Mouse (Mus musculus) leukemia stem cell, adult 10-12 weeks (primary cell): ENCODE data around the gene Rbm45. TPM values are rescaled to one million over a fixed set of nuclear protein-coding genes. Genes with fewer than 3 reads are reported as not detected.

Experiments used
- polyA plus RNA-seq: library from polyadenylated mRNA; stranded (reverse); fragments of >175 nt; gene quantifications from 2 replicates; pipeline ENCODE4 v1.2.3, GENCODE M21; 2012; ENCODE audit warnings: low replicate concordance

The Rbm45 gene
- 7.5 and 9.9 TPM in 2 replicates for polyA plus RNA-seq

DNA sequence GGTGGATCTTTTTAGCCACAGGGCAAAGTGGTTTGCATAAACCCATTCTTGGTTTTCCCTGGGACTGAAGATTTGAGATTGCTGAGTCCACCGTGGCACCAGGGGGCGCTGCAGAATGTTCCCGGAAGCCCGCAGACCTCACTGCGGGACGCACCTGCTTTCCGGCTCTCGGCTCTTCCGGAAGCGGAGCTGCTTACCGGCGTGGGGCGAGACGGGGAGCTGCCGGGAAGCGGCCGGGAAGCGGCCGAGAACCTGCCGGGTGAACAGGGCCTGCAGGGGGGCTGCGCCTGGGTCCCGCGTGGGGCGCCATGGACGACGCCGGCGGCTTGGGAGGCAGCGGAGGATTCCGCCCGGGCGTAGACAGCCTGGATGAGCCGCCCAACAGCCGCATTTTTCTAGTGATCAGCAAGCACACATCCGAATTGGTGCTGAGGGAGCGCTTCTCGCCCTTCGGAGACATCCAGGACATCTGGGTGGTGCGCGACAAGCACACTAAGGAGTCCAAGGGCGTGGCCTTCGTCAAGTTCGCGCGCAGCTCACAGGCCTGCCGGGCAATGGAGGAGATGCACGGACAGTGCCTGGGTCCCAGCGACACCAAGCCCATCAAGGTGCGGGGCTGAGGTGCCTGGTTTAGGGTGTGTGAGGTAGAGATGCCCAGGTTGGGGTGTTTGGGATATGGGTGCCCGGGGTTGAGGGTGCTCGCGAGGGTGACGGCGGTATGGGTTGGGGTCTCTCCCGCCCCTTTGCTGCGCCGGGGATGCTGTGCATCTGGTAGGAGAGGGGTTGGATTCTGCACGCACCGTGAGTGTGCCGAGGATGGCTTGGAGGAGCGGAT lies at the start of gene Rbm45:
Gene Rbm45 (plus strand): TSS at position 164 of the 835 bp plus-strand sequence.

GRCm38 (mm10) chr2:76338215-76339156 lies 31.3 kb upstream of the Rbm45 start, which contains the start of gene Pde11a:
Gene Pde11a, minus strand, starts transcription at chr2:76338774.

DNA sequence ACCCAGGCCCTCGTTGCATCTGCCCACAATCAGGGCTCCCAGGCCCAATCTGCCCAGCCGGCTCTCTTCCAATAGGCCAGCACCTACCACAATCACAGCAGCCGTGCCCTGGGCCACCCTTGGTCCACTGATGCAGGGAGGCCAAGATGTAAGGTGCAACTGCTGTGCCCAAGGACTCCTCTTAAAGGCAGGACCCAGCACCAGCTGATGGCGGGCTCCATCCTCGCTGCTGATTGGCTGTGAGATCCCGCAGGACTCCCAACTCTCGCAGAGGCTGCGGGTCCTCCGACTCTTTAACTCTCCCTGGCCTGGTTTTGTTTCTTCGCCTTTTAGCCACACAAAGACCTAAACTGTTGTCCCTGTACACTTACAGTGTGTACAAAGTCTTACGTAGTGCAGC lies 9.6 kb upstream of the Rbm45 start, which contains the start of gene Cyct:
Gene Cyct (minus strand): TSS at position 225 of the 400 bp plus-strand sequence.

GRCm38 (mm10) chr2:76406151-76406936 lies 36.6 kb downstream of the Rbm45 start, which contains the start of gene Osbpl6:
Gene Osbpl6, plus strand, starts transcription at chr2:76406508.

Other genes with a start within 250 kb of the Rbm45 start
- gene Pde11a, start 31.2 kb upstream of the Rbm45 start, polyA plus RNA-seq: 0.08 and 0.13 TPM in 2 replicates
- not detected in 2 replicates for gene Cyct, start 9.5 kb upstream of the Rbm45 start, polyA plus RNA-seq
- 1.2 and 1.8 TPM in 2 replicates for gene Osbpl6, start 36.5 kb downstream of the Rbm45 start, polyA plus RNA-seq